Mouse (Mus musculus) kidney, postnatal 10 days (tissue): Measurements from ENCODE around the gene Tlk1.

Experiments
- DNase-seq: peaks from one replicate; pipeline ENCODE4 v3.0.0; 2021; ENCODE audit warnings: mixed read lengths

Tlk1 gene

DNA sequence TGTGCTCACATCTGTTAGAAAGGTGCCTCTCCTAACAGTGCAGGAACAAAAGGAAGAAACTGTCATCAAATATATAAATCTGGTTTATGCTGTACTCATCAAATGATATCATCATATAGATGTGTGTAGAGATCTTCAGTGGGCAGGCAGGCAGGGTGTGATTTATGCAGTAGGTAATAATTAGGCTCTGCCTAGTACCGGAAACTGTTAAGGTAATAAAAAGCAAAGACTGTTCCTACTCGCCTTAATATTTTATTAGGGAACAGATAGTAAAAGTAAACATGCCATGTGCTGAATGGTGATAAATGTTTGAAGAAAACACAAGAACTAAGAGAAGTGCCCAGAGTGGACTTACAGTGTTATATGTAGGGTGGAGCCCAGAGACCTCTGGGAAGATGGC lies 143.2 kb downstream of the Tlk1 start:
- no peak for DNase-seq

DNA sequence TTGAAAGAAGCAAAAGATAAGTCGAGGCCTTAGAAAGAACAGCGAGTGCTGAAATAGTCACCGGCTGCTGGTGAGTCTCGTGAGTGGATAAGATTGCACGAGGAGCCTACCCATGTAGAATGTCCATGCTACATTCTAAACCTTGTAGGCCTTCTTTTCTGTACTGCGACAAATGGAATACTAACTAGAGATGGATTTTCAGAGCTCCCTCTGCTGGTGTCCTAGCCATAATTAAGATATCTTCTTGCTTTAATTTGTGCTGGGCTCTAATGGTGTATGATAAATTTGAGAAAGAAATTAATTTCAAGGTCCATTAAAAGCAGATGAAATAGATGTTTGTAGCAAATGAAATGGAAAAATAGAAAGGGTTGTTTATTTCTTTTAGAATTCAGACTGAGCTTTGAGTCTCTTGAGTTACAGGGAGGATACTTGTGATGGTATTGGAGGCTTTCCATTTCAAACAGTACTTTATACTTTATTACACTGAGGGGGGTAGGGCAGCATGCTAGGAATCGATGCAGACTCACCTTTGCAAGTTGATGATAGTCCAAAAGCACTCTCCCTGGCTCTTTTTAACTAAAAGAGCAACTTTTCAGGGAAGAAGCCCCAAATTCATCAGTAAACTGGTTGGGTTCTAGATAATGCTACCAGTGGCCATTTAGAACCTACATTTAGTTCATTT lies 151.9 kb downstream of the Tlk1 start:
- peak; percentile 26 for DNase-seq

DNA sequence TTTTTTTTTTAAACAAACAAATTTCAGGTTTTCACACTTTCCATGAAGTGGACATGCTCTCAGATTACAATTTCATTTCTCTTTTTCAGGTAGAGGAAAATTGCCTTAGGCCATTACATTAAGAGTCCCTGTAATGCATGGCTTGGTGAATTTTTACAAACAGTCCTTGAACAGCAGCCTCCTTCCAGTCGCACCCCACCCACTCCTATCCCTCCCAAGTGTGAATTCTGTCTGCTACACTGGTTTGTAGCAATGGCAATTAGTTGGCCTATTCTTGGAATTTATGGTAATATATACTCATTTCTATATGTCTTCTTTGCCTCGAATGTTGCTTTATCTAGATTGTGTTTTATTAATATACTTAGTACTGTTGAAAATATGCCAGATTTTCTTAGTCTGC lies 153.1 kb downstream of the Tlk1 start:
- no peak for DNase-seq

DNA sequence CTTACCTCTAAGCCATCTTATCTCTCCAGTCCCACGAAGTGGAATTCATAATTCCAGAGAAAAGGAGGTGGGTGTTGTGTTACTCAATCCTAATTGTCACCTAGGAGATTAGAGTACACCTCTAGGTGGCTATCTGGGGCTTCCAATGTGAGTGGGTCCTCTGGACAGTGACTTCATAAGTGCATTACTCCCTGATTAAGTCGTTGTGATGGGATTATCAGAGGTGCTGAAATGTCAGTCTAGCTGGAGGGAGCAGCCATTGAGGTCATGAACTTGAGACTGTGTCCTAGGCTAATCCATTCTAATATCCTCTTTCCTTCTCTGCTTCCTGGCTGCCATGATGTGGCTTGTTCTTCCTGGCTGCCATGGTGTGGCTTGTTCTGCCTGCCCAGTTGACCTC lies 155.6 kb downstream of the Tlk1 start:
- DNase-seq, result no peak

DNA sequence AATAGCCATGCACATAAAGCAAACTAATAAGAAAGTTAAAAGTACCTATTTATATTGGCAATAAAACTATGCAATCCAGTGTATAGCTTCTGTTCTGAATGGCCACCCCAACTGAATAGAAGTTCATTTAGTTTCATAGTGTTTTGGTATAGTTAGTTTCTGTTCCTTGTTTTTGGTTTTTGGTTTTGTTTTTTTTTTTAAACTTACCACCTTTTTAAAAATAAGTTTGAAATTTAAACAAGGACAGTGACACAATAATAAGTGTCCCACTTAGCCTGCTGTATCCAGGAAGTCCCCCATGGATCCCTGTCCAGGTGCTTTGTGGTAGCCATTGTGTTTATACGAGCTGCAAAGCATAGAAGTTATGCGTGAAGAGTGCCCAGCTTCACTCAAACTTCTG lies 156.3 kb downstream of the Tlk1 start:
- DNase-seq, result no peak

DNA sequence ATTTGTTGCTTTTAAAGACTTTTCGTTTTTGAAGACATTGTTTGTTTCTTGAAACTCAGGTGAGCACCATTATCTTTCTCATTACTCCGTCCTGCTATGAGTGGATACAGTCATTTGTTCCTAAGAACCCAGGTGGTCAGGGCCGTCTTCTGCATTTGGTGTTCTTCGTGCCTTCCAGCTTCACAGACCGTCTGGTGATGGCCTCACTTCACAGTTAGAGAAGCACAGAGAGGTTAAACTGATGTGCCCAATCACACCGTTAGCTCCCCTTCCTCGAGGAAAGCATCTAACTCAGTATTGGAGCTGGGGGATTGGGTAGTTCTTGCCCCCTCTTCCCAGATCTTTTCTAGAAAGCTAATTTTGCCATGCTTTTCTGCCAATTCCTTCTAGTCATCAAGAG lies 158.5 kb downstream of the Tlk1 start:
- DNase-seq, result no peak

DNA sequence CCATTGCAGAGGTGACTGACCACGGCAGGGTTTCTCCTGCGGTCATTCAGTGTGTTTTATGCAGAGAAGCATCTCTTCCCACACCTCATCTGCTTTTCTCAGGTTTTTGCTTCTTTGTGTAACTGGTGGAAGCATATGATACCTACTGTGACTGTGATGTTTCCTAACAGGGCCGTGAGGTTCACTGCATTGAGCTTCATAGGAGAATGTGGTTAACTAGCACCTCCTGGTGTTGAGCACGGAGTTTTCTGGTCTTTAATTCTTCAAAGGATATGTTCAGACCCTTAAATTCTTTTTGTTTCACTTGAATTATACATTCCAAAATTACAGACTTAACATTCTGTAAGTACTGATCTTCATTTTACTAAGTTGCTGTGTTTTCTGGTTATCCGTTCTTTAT lies 161.8 kb downstream of the Tlk1 start:
- no peak for DNase-seq
